Mouse (Mus musculus) kidney, postnatal 4 days (tissue): ENCODE measurements around the gene Atm.
A peak's percentile ranks its signal among the peaks of the same experiment; 100 is the strongest.

ENCODE experiments used
- DNase-seq, 2 experiments: peaks; one replicate each; pipeline ENCODE4 v3.0.0; 2021; ENCODE audit warnings: mixed read lengths in 2 of 2

Atm gene

DNA sequence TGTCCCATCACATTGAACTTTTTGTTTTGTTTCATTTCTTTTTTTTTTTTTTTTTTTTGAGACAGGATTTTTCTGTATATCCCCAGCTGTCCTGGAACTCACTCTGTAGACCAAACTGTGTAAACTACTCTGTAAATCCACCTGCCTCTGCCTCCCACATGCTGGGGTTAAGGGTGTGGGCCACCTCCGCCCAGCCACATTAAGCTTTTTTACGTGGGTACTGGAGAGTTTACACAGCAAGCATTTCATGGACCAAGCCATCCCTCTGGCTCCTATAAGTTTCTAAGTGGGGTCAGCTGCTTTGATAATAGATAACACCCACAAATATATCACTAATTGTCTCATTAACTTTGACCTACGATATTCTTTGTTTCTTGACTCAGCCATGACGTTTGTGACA lies 128.0 kb downstream of the Atm start:
- no peak for DNase-seq

DNA sequence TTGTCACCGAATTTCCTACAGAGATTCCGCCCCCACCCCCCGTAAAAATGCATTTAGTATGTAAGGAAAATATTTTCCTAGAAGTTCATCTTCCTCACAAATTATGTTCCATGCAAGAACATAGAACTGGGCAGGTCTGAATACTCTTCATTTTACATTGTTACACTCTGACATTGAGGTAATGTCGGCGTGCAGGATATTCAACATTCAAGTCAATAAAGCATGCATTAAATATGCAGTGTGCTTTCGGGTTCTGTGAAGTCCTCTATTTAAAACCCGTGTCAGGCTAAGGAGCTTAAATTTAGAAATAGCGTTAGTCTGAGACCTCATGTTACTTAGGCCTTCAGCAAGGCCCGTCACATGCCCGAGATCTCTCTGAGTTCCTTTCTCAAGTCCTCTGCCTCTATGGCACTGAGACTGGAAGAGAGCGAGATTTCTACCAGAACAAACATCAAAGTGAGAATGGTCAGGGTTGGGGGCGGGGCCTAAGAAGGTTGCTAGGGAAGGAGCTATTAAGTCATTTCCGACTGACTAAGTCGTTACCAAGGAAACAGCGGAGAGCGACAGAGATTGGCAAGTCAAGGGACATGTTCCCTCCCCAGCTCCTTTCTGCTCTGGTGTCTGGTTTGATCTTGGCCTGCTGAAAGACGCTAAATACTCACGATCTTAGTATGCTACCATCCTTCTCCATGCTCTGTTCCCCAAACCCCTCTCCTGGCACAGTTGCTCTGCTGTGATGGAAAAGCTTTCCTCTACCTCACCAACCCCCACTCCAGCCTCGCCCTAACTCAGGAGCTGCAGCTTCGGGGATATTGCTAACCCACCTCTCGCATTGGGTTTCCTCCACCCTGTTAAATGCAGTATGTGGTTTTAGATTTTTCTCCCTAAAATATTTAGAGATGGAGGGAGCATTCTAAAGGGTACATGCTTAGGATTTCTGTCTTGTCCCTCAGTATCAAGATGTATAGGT lies 131.5 kb downstream of the Atm start:
- peak; percentile 86 to 89 for DNase-seq

GRCm38 (mm10) chr9:53404050-53404752 lies 132.3 kb downstream of the Atm start:
- DNase-seq: no peak

DNA sequence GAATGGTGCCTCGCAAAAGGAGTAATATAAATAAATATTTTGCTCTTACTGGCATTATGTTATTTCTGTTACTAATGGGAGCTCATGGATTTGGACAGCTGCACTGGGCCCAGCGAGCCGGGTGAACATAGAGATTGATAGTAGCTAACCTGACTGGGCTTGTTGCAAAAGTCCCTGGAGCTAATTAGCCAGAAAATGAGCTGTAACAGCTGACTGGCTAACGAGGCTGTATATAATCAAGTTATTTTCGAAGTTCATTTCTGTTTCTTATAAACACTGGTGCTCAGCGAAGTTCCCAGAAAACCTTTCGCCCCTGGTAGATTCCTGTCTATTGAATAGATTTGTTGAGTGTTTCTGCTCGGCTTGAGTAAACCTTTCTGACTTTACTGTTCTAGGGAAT lies 133.5 kb downstream of the Atm start:
- DNase-seq: peak; percentile 35 to 62

DNA sequence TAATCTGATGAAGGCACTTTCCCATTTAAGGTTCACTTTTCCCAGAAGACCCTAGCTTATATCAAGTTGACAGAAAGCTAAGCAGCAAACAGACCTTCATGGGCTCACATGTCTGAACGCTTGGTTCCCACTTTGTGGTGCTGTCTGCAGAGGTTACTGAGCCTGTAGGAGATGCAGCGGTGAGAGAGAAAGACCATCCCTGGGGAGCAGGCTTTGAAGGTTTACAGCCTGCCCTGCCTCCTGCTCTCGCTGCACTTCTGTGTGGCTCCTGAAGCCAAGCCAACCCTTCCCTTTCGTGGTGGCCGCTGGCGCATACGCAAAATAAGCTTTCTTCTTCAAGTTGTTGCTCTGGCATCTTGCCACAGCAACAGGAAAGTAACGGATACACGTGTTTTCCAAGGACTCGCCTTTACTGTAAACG lies 134.2 kb downstream of the Atm start, which contains the start of gene 4930550C14Rik:
TSS of gene 4930550C14Rik (plus strand) at position 35 of the 421 bp plus-strand sequence.
- peak; percentile 69 to 82 for DNase-seq

DNA sequence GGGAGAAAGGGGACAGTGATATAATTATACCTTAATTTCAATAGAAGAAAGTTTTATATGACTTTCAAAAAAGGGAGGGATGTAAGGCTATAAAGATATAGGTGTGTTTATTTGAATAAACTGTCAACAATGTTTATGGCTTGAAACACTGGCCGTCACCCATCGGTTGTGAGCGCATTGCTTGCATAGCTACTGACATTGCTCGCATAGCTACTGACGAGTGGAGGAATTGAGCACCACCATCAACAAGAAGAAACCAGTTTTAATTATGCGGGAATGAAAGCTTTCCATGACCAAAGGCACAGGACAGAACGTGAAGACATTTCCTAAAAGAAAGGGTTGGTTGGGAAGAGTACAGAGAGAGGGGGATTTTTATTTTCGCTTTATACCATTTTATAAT lies 135.4 kb downstream of the Atm start:
- DNase-seq: no peak

GRCm38 (mm10) chr9:53400696-53401095 lies 135.8 kb downstream of the Atm start:
- no peak for DNase-seq

DNA sequence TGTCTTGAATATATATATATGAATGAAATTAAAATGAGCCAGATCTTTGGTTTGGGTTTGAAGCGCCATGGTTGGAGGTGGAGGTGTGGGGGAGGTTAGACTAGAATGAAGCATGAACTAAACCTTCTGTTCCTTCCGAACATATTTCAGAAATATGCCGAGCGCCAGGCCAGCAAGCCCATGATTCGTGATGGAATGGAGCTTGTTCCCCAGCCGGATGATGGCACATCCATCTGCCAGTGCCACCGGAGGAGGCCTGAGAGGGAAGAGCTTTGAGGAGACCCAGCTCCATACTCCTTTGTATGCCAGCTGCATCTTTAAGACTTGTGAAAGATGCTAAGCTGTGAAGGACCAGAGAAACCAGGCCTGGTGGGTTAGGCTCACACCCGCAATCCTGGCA lies 137.0 kb downstream of the Atm start:
- no peak for DNase-seq

DNA sequence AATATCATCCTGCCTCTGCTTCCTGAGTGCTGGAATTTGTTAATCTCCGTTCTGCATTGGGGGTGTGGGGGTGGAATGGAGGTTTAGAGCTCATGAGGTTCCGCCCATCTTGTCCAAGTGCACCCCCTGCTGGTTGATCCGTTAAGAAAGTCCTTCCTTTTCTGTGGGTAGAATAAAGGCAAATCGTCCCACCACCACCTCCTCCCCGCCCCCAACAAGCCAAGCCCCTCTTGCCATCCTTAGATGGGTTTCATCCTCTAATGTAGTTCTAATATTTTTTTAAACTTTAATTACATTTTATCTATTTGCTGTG lies 138.2 kb downstream of the Atm start:
- peak; percentile 72 to 79 for DNase-seq

DNA sequence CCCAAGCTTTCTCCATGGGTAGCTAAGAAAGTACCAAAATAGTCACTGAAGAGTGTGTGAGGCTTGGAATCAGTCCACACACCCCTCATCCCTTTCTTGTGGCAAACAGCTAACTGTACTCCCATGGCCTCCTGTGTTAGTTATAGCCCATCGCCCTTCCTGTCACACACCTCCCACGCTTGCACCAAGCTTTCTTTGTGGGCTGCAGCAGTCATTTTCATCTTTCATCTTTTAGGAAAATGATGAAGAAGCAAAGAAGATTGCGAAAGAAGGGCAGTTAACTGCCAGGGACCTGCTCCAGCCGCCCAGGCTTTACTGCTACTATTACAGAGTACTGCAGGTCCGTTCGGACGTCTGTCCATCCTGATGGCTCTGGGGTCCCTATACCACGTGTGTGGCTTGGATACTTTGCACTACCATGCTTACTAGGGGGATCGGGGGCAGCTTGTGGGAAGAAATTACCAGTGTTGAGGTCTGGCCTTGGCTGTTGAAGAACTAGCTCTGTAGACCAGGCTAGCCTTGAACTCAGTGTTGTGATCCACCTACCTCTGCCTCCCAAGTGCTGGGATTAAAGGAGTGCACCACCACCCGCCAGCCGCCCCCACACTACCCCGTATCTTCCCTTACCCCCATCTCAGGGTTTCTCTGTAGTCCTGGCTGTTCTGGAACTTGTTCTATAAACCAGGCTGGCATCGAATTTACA lies 138.7 kb downstream of the Atm start:
- no peak for DNase-seq

DNA sequence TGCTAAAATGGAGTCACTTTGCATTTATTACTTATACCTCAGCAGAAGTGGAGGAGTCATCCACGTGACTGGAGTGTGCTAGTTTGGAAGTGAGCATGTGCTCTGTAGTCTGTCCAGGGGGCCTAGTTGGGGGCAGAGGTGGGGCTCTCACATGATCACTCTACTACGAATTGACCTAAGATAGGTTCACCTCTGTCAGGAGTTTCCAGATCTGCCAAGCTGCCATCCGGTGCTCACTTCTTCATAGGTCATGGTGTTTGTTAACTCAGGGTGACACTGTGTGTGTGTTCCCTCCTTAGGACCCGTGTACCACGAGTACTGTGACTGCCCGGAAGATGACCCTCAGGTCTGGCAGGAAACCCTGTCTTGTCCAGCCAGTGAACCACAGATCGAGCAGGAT lies 146.4 kb downstream of the Atm start:
- no peak for DNase-seq
